Mouse (Mus musculus): ENCODE measurements around the gene Slc23a2.

Gene Slc23a2

GRCm38 (mm10) chr2:132144971-132145691, at the start of gene Slc23a2:
TSS of gene Slc23a2 (minus strand) at chr2:132145108.
- peak; percentile 85 for DNase-seq

- no peak for DNase-seq
These were observed 45.8 kb upstream of the Slc23a2 start for GRCm38 (mm10) chr2:132190602-132191161.

GRCm38 (mm10) chr2:132183874-132184273, 39.0 kb upstream of the Slc23a2 start:
- no peak for DNase-seq

- no peak for DNase-seq
These were observed 35.7 kb upstream of the Slc23a2 start for GRCm38 (mm10) chr2:132180463-132181205.

GRCm38 (mm10) chr2:132179371-132179770, 34.5 kb upstream of the Slc23a2 start:
- no peak for DNase-seq

GRCm38 (mm10) chr2:132177406-132177805, 32.5 kb upstream of the Slc23a2 start:
- DNase-seq = no peak

GRCm38 (mm10) chr2:132176289-132176848, 31.5 kb upstream of the Slc23a2 start:
- no peak for DNase-seq

GRCm38 (mm10) chr2:132174048-132174447, 29.1 kb upstream of the Slc23a2 start:
- DNase-seq = no peak

GRCm38 (mm10) chr2:132171939-132172338, 27.0 kb upstream of the Slc23a2 start:
- no peak for DNase-seq

GRCm38 (mm10) chr2:132169150-132169549, 24.2 kb upstream of the Slc23a2 start:
- no peak for DNase-seq

GRCm38 (mm10) chr2:132163626-132164025, 18.7 kb upstream of the Slc23a2 start:
- DNase-seq = no peak

GRCm38 (mm10) chr2:132157482-132157881, 12.6 kb upstream of the Slc23a2 start:
- no peak for DNase-seq

GRCm38 (mm10) chr2:132152670-132153069, 7.8 kb upstream of the Slc23a2 start:
- no peak for DNase-seq

GRCm38 (mm10) chr2:132151592-132151991, 6.7 kb upstream of the Slc23a2 start:
- no peak for DNase-seq

GRCm38 (mm10) chr2:132150926-132151325, 6.0 kb upstream of the Slc23a2 start:
- DNase-seq = no peak

- no peak for DNase-seq
These were observed 1.6 kb upstream of the Slc23a2 start for GRCm38 (mm10) chr2:132146502-132146901.

GRCm38 (mm10) chr2:132143943-132144927, 673 bp downstream of the Slc23a2 start:
- DNase-seq = peak; percentile 47

- DNase-seq = no peak
These were observed 2.3 kb downstream of the Slc23a2 start for GRCm38 (mm10) chr2:132142606-132143005.

- no peak for DNase-seq
These were observed 4.4 kb downstream of the Slc23a2 start for GRCm38 (mm10) chr2:132140536-132140935.

GRCm38 (mm10) chr2:132139099-132139498, 5.8 kb downstream of the Slc23a2 start:
- DNase-seq = no peak

- DNase-seq = no peak
These were observed 8.9 kb downstream of the Slc23a2 start for GRCm38 (mm10) chr2:132135876-132136637.

GRCm38 (mm10) chr2:132134758-132135157, 10.2 kb downstream of the Slc23a2 start:
- DNase-seq = no peak

All from embryo, embryonic 11 days (tissue).